Mouse (Mus musculus) liver, embryonic 14.5 days (tissue): ENCODE data around the gene Tmem63c.

Experiments
- CTCF ChIP-seq: IDR thresholded peaks from 2 replicates; pipeline ENCODE4 v1.5.1; 2016; ENCODE audit warnings: antibody characterized with exemption, low read depth, control low read depth
- EP300 ChIP-seq: IDR thresholded peaks from 2 replicates; pipeline ENCODE4 v1.6.1; 2016; ENCODE audit warnings: antibody characterized with exemption, low read depth

- no peak for TF ChIP-seq CTCF
- TF ChIP-seq EP300 = no peak
Measured at GRCm38 (mm10) chr12:87026871-87027240, 5.7 kb downstream of the Tmem63c start.
